Mouse (Mus musculus) macrophage (primary cell): ENCODE results near the gene Cct2. TPM values are rescaled to one million over a fixed set of nuclear protein-coding genes. Genes with fewer than 3 reads are reported as not detected.

Source experiments
- polyA plus RNA-seq: library from polyadenylated mRNA; stranded (reverse); fragments of 250-400 nt; gene quantifications from 3 replicates; pipeline ENCODE4 v1.2.4, GENCODE M21; 2018; ENCODE audit warnings: inconsistent platforms

Cct2 gene
- polyA plus RNA-seq, 1 experiment from 2014 or later, result 206 TPM

Other genes starting within 250 kb of the Cct2 start
- gene Myrfl, start 166.9 kb downstream of the Cct2 start, polyA plus RNA-seq, result not detected in 3 replicates
- 2.7 to 2.9 TPM (median 2.8 TPM) in 3 replicates for gene Rab3ip, start 113.0 kb downstream of the Cct2 start, polyA plus RNA-seq
- not detected in 3 replicates for gene Gm10271, start 91.2 kb downstream of the Cct2 start, polyA plus RNA-seq
- gene Best3, start 77.5 kb downstream of the Cct2 start, polyA plus RNA-seq, result 0.04 TPM in 1 of 3 replicates, not detected in the others
- gene Lrrc10, start 18.5 kb downstream of the Cct2 start, polyA plus RNA-seq, result not detected in 3 replicates
- gene Frs2, start 84.7 kb upstream of the Cct2 start, polyA plus RNA-seq, result 10.7 to 14.5 TPM (median 13.7 TPM) in 3 replicates
- gene Yeats4, start 160.7 kb upstream of the Cct2 start, polyA plus RNA-seq, result 55.6 to 78.5 TPM (median 58.7 TPM) in 3 replicates
- not detected in 3 replicates for gene 9530003J23Rik, start 174.9 kb upstream of the Cct2 start, polyA plus RNA-seq
- 16,156 to 35,026 TPM (median 20,022 TPM) in 3 replicates for gene Lyz2, start 218.5 kb upstream of the Cct2 start, polyA plus RNA-seq
- 3.4 to 8.7 TPM (median 5.9 TPM) in 3 replicates for gene Lyz1, start 229.1 kb upstream of the Cct2 start, polyA plus RNA-seq